Mouse (Mus musculus) hindbrain, embryonic 15.5 days (tissue): ENCODE results near the gene 1810009A15Rik. TPM values are rescaled to one million over a fixed set of nuclear protein-coding genes. Genes with fewer than 3 reads are reported as not detected.
"Not testable (repeated sequence)": the region's sequence is repeated elsewhere in the genome, so short reads cannot be mapped to it uniquely, and the experiment has no call there.

ENCODE experiments used
- ATAC-seq: fragments of 200-750 bp; cut with Nextera tagmentation; 2 replicates; pipeline ENCODE4 v1.8.0; 2017; ENCODE audit warnings: low read depth, moderate number of reproducible peaks, moderate TSS enrichment; ENCODE audit not compliant: low FRiP score
- H3K27ac ChIP-seq: fragments of 300-500 bp; sonication (generic); replicated peaks from 2 replicates; pipeline ENCODE4 v1.5.1; 2015; ENCODE audit warnings: mild to moderate bottlenecking, inconsistent platforms
- H3K27me3 ChIP-seq: fragments of 300-500 bp; sonication (generic); 2 replicates; pipeline ENCODE4 v1.6.1; 2015; ENCODE audit warnings: control low read depth, inconsistent platforms
- H3K36me3 ChIP-seq: fragments of 300-500 bp; sonication (generic); 2 replicates; pipeline ENCODE4 v1.6.1; 2015; ENCODE audit warnings: control low read depth, inconsistent platforms
- H3K4me1 ChIP-seq: fragments of 300-500 bp; sonication (generic); replicated peaks from 2 replicates; pipeline ENCODE4 v1.6.1; 2015; ENCODE audit warnings: control low read depth, inconsistent platforms
- H3K4me2 ChIP-seq: fragments of 300-500 bp; sonication (generic); 2 replicates; pipeline ENCODE4 v1.6.1; 2015; ENCODE audit warnings: moderate library complexity, mild to moderate bottlenecking, inconsistent platforms
- H3K4me3 ChIP-seq: fragments of 300-500 bp; sonication (generic); 2 replicates; pipeline ENCODE4 v1.5.1; 2015; ENCODE audit warnings: mild to moderate bottlenecking, inconsistent platforms
- H3K9ac ChIP-seq: fragments of 300-500 bp; sonication (generic); 2 replicates; pipeline ENCODE4 v1.6.1; 2015; ENCODE audit warnings: inconsistent platforms
- H3K9me3 ChIP-seq: fragments of 300-500 bp; sonication (generic); 2 replicates; pipeline ENCODE4 v1.6.1; 2016; ENCODE audit warnings: control low read depth, inconsistent platforms
- WGBS: fragments of 180-500 bp; shearing (Covaris S2); methylation state at CpG from one replicate; pipeline ENCODE4 v1.1.7; 2015; 5-methylcytosine and 5-hydroxymethylcytosine counted together
- polyA plus RNA-seq: library from polyadenylated mRNA; unstranded; fragments of >200 nt; fragmentation: Nextera tagmentation; extraction: Ambion mirVana; gene quantifications from 2 replicates; pipeline ENCODE4 v1.2.1, GENCODE M21; 2015

The 1810009A15Rik gene
- polyA plus RNA-seq, 1 experiment from 2014 or later = 45.3 TPM

DNA sequence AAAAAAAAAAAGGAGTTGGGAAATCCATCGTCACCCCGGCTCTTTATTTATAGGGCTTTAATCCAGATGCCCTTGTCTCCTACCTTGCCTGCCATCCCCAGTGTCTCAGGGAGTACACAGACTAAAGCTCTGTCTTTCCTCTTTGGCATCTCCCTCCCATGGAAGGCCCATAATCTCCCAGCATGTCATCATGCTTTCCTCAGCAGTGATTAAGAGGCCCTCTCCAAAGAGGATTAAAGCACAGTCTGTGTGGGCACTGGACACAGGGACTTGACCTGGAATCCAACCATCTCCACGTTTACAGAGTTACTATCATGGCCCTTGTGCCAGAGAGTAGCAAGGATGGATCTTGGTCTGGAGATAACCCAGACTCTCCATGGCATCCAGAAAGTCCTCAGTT is 5.0 kb upstream of the 1810009A15Rik start, which contains the start of the genes Lbhd1 and Gm49403:
Lbhd1 (plus strand) TSS at position 117 of the 400 bp plus-strand sequence.
Gm49403 (plus strand) TSS at position 315 of the 400 bp plus-strand sequence.
- Histone ChIP-seq H3K9me3 (no peaks in the 10 kb centered on the region), H3K27me3 (no peaks in the 10 kb centered on the region), H3K9ac (no peak within 1 kb of the TSS), H3K27ac (no peak within 1 kb of the TSS), H3K4me1 (peaks cover 23% of the 10 kb centered on the region), H3K4me2 (no peak within 1 kb of the TSS), H3K36me3 (no peaks in the 10 kb centered on the region), H3K4me3 (no peak within 1 kb of the TSS)
- WGBS = 74% methylated on average over 3 of the region's 3 CpGs
- ATAC-seq = no peak

DNA sequence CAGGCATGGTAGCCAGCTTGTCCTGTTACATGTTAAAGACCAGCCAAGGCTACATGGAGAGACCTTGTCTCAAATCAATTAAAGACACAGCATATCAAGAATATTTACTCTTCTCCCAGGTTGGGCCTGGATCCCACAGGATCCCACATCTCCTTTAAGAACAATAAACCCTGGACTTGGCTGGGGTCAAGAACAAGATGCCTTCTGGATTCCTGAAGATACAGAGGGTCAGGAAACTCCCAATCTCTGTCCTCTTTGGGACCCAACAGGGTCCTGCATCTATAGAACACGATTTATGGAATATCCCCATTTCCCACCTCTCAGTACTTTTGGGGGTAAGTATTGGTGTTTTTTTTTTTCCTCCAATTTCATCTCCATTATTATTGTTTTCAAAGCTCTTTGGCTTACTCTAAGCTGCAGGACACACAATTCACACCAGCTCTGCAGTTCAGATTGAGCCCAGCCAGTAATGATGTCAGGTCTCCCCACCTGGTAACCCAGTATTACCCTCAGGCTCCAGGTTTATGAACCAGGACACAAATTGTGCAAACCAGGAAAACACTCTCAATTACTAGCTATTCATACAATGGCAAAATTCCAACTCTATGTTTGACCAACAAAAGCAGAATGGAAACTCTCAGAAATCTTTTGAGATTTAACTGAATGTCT is 1.6 kb upstream of the 1810009A15Rik start:
- Histone ChIP-seq H3K4me2 (peak overlapping the region; percentile 79), H3K4me3 (no peak overlapping the region; the same call in 1 of the 2 replicates), H3K4me1 (peaks cover 17% of the 10 kb centered on the region), H3K9ac (no peak overlapping the region), H3K9me3 (no peaks in the 10 kb centered on the region), H3K27me3 (no peaks in the 10 kb centered on the region), H3K27ac (no peak overlapping the region), H3K36me3 (0 out of 2 replicates have a peak, but pooled peaks cover 6% of the 10 kb centered on the region)
- no peak for ATAC-seq
- WGBS = 55% methylated on average over 1 of the region's 1 CpGs

DNA sequence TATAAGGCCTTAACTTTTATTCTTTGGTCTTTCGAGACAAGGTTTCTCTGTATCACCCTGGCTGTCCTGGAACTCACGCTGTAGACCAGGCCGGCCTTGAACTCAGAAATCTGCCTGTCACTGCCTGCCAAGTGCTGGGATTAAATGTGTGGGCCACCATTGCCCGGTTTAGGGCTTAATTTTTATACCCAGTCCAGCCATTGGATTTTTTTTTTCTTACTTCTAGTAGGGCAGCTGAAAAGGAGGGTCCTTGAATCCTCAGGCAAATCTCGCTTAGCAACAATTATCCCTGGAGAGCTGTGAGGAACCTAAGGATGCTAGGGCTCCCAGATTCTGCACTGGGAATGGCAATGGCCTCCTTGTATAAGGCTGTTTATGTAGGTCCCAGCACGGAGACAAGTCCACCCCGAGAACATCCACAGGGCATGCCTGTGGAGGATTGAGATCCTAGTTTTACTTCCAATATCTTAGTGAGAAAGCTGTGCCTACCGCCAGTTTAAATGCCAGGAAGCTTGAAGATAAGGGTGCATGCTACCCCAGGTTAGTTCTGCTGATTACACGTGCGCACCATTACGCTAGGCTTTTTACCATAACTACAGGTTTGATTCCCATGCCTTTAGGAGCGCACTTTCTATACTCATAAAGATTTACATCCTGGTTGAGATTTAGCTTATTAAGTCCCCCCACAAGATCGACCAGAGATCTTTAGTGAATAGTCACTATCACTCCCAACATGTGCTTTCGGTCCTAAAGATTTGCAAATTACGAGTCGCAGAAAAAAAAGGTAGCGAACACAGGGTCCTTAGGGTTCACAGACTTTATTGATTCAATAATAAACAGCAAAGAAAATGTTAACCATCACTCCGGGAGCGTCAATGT is 829 bp upstream of the 1810009A15Rik start:
- no peaks in the 10 kb centered on the region for H3K9me3 ChIP-seq
- H3K4me3 ChIP-seq = peak overlapping the region; percentile 57
- H3K27me3 ChIP-seq = no peaks in the 10 kb centered on the region
- peak overlapping the region; percentile 69 for H3K9ac ChIP-seq
- peaks cover 17% of the 10 kb centered on the region for H3K4me1 ChIP-seq
- no peak for ATAC-seq
- peak overlapping the region; percentile 86 for H3K27ac ChIP-seq
- peak overlapping the region; percentile 79 for H3K4me2 ChIP-seq
- 0 out of 2 replicates have a peak, but pooled peaks cover 6% of the 10 kb centered on the region for H3K36me3 ChIP-seq
- whole genome bisulfite sequencing = 16% methylated on average over 19 of the region's 19 CpGs

DNA sequence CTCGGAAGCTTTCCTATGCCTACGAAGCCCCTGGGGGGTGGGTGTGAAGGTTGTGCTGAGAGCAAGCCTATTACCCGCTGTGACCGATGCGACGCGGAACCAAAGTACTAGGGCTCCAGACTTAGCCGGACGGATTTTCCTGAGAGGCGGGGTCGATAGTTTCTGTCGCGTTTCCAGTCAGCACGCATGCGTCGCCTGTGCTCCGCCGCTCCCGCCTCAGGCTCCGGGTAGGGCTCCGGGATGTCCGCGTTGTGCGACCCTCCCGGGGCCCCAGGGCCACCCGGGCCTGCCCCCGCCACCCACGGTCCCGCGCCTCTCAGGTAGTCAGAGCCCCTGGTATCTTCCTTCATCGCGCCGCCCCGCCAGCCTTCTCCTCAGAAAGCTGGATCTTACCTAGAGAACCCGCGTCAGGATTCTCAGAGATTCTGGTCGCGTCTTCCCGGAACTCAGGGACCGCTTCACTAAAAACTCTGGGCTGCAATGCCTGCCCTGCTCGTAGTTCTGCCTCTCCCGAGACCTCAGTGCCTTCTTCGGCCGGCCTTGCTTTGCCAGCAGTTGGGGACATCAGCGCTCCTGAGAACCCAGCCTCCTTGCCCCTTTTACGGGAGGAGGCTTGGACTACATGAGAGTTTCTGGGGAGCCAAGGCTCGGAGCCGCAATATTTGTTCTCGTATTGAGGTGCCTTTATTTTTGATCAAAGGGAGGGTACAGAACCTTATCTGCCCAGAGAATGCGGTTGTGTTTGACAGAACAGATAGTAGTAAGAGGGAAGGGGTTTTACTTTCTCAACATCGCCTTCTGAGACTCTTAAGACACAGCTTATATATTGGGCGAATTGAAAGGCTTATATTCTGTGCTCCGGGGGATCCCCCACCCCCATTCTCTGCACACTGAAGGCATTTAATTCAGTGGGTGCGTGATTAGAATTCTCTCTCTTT is 4.4 kb downstream of the 1810009A15Rik start, which contains the start of gene Ints5:
Ints5 (plus strand) TSS at position 177 of the 938 bp plus-strand sequence.
- Histone ChIP-seq H3K27me3 (no peaks in the 10 kb centered on the region), H3K27ac (peak within 1 kb of the TSS; percentile 87), H3K4me3 (peak within 1 kb of the TSS; percentile 62), H3K4me2 (peak within 1 kb of the TSS; percentile 84), H3K9me3 (no peaks in the 10 kb centered on the region), H3K4me1 (peaks cover 28% of the 10 kb centered on the region), H3K36me3 (0 out of 2 replicates have a peak, but pooled peaks cover 11% of the 10 kb centered on the region), H3K9ac (peak within 1 kb of the TSS; percentile 83)
- peak; percentile 43 for ATAC-seq
- 3% methylated on average over 54 of the region's 54 CpGs for WGBS

DNA sequence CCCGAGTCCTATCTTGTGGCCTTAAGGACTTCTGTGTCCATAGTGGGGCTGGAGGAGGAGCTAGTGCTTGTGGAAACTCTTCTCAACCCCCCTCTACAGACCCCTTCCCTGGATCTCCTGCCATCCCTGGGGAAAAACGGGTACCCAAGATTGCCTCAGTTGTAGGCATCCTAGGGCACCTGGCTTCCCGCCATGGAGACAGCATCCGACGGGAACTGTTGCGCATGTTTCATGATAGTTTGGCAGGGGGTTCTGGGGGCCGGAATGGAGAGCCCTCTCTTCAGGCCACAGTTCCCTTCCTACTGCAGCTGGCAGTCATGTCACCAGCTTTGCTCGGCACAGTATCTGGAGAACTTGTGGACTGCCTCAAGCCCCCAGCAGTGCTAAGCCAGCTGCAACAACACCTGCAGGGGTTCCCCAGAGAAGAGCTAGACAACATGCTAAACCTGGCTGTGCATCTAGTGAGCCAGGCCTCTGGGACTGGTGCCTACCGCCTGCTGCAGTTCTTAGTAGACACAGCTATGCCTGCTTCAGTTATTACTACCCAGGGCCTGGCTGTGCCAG is 6.8 kb downstream of the 1810009A15Rik start:
- no peak overlapping the region for H3K4me2 ChIP-seq
- ATAC-seq = no peak
- no peak overlapping the region for H3K9ac ChIP-seq
- H3K4me3 ChIP-seq = no peak overlapping the region
- H3K36me3 ChIP-seq = 0 out of 2 replicates have a peak, but pooled peaks cover 10% of the 10 kb centered on the region
- no peaks in the 10 kb centered on the region for H3K9me3 ChIP-seq
- H3K4me1 ChIP-seq = peaks cover 29% of the 10 kb centered on the region
- WGBS = 92% methylated on average over 9 of the region's 9 CpGs
- no peaks in the 10 kb centered on the region for H3K27me3 ChIP-seq
- H3K27ac ChIP-seq = no peak overlapping the region

DNA sequence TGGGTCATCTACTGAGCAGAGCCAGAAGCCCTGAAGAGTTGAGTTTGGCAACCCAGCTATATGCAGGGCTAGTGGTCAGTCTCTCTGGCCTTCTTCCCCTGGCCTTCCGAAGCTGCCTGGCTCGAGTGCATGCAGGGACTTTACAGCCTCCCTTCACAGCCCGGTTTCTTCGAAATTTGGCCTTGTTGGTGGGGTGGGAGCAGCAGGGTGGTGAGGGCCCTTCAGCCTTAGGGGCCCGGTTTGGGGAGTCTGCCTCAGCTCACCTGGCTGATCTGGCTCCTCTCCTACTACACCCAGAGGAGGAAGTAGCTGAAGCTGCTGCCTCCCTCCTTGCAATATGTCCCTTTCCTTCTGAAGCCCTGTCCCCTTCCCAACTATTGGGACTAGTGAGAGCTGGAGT is 7.6 kb downstream of the 1810009A15Rik start:
- not testable (repeated sequence) for H3K9me3 ChIP-seq, H3K9ac ChIP-seq, H3K27ac ChIP-seq, ATAC-seq, H3K4me3 ChIP-seq, H3K4me2 ChIP-seq, H3K27me3 ChIP-seq, H3K36me3 ChIP-seq
- peaks cover 29% of the 10 kb centered on the region for H3K4me1 ChIP-seq
- 94% methylated on average over 5 of the region's 5 CpGs for WGBS

DNA sequence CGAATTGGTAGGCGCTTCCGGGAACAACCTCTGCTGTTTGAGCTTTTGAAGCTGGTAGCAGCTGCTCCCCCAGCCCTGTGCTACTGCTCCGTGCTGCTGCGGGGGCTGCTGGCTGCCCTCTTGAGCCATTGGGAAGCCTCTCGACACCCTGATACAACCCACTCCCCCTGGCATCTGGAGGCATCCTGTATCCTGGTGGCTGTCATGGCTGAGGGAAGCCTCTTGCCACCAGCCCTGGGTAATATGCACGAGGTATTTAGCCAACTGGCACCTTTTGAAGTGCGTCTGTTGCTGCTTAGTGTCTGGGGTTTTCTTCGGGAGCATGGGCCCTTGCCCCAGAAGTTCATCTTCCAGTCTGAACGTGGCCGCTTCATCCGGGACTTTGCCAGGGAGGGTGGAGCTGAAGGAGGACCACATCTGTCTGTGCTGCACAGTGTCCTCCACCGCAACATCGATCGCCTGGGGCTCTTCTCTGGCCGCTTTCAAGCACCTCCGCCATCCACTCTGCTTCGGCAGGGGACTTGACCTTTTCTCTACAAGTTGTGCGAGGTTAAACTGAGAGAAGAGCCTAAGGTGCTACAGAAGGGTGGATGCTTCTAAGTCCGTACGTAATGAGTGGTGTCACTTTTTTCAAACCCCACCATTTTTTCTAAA is 8.7 kb downstream of the 1810009A15Rik start:
- H3K4me1 ChIP-seq = peaks cover 29% of the 10 kb centered on the region

DNA sequence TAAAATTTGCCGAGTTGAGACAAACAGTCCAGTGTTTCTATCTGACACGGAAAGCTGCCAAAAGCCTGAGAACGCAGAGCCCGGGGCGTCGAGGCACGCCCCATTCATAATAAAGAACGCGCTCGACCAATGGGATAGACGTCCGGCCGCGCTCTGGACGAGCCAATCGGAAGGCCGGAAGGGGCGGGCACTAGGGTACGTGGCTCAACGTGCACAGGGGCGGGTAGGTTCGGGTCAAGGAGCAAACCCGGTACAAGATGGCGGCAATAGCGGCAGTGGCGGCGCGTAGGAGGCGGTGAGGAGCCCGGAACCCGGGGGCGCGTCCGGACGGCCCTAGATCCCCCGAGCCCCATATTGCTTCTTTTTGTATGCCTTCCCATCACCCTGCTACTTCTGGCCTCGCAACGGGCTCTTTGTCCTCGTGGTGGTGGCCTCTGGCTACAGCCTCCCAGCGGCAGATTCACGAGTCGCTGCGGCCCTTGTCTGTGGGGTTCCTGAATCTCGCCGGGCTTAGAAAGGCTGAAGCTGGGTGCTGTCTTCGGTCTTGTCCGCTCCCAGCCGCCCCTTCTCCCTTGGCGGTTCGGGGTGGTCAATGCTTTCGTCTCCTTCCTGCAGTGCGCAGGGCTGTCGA is 9.3 kb downstream of the 1810009A15Rik start, which contains the start of gene Ganab:
Ganab (plus strand) TSS at position 207 of the 631 bp plus-strand sequence.
- peak within 1 kb of the TSS; percentile 66 for H3K4me2 ChIP-seq
- H3K4me3 ChIP-seq = peak within 1 kb of the TSS; percentile 60
- H3K36me3 ChIP-seq = peaks cover 16% of the 10 kb centered on the region
- no peaks in the 10 kb centered on the region for H3K27me3 ChIP-seq
- no peaks in the 10 kb centered on the region for H3K9me3 ChIP-seq
- under 1% methylated on average over 53 of the region's 53 CpGs for WGBS
- peak; percentile 98 for ATAC-seq
- H3K4me1 ChIP-seq = peaks cover 29% of the 10 kb centered on the region
- H3K27ac ChIP-seq = peak within 1 kb of the TSS; percentile 81
- H3K9ac ChIP-seq = peak within 1 kb of the TSS; percentile 84

More for the DNA sequence above, 8.7 kb downstream of the 1810009A15Rik start:
- Histone ChIP-seq H3K9ac (peak overlapping the region; percentile 84), H3K27ac (peak overlapping the region; percentile 81), H3K4me3 (peak overlapping the region; percentile 60), H3K36me3 (peaks cover 11% of the 10 kb centered on the region), H3K4me2 (peak overlapping the region; percentile 66)
- H3K27me3 ChIP-seq, H3K9me3 ChIP-seq: not testable (repeated sequence)
- peak; percentile 43 for ATAC-seq
- 16% methylated on average over 21 of the region's 21 CpGs for WGBS

DNA sequence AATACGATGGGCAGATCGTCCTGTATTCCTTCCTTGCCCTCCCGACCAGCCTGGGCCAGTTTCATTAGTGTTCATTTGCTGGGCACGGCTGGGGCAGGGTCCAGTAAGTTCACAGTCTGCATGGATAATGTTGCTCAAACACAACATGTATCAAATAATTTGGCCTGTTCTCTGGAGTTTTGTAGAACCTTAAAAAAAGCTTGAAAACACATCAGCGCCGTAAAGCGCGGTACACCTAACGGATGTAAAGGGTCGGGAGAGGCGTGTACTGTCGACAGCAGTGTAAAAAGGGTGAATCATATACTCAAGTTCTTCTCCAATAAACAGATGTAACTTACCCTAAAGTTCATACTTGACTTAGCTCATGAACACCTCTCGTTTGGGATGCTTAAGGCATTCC is 9.9 kb downstream of the 1810009A15Rik start:
- Histone ChIP-seq H3K4me1 (peaks cover 25% of the 10 kb centered on the region), H3K4me3 (peak overlapping the region; percentile 60), H3K27ac (peak overlapping the region; percentile 81), H3K27me3 (no peaks in the 10 kb centered on the region), H3K4me2 (peak overlapping the region; percentile 66), H3K36me3 (peaks cover 21% of the 10 kb centered on the region), H3K9me3 (no peaks in the 10 kb centered on the region), H3K9ac (peak overlapping the region; percentile 84)
- ATAC-seq = no peak
- WGBS = 15% methylated on average over 13 of the region's 13 CpGs

DNA sequence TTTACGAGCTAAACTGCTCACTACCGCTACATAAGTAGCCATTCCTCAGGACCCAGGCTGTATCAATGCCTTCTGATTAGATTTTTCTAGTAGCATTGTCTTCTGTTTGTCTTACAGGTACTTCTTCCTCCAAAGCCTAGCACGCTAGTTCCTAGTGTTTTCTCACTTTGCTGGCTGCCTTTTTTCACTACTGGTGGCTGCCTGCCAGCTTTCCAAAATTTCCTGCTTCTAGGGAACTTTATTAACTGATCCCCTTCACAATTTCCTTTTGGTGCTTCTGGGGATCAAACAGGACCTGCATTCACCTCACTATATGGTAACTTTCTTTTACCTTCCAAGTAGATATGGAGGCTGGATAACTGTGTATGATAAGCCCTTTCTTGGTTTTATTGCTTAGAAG is 10.4 kb downstream of the 1810009A15Rik start:
- Histone ChIP-seq H3K36me3 (peaks cover 25% of the 10 kb centered on the region), H3K9ac (peak overlapping the region; percentile 84), H3K4me1 (peaks cover 20% of the 10 kb centered on the region), H3K27ac (no peak overlapping the region), H3K9me3 (no peaks in the 10 kb centered on the region), H3K27me3 (no peaks in the 10 kb centered on the region), H3K4me3 (peak overlapping the region; percentile 60), H3K4me2 (peak overlapping the region; percentile 66)
- no peak for ATAC-seq
- WGBS = 63% methylated on average over 3 of the region's 3 CpGs
